Mouse (Mus musculus): ENCODE data around the gene Fyb2. TPM values are rescaled to one million over a fixed set of nuclear protein-coding genes. Genes with fewer than 3 reads are reported as not detected.

Gene Fyb2
- polyA plus RNA-seq (2016; fragmentation: Nextera tagmentation; extraction: Ambion mirVana): 0.26 and 0.27 TPM in 2 replicates

GRCm38 (mm10) chr4:104913291-104914129, at the start of gene Fyb2:
Gene Fyb2, plus strand, starts transcription at chr4:104913456.
- H3K4me3 ChIP-seq: peak within 1 kb of the TSS; percentile 19; the same call in 1 of the 2 replicates
- peak; percentile 41; the same call in 1 of the 2 replicates for ATAC-seq (ENCODE audit: low FRiP score, low read depth)
- WGBS: 19% methylated on average over 23 of the region's 23 CpGs
- peaks cover 14% of the 10 kb centered on the region for H3K27me3 ChIP-seq
- H3K4me2 ChIP-seq (replicated peaks): peak within 1 kb of the TSS; percentile 41
- no peaks in the 10 kb centered on the region for H3K9me3 ChIP-seq
- no peak within 1 kb of the TSS for H3K27ac ChIP-seq (replicated peaks)
- H3K4me1 ChIP-seq: 0 out of 2 replicates have a peak, but pooled peaks cover 6% of the 10 kb centered on the region
- H3K9ac ChIP-seq (replicated peaks): no peak within 1 kb of the TSS
- no peaks in the 10 kb centered on the region for H3K36me3 ChIP-seq

GRCm38 (mm10) chr4:104864397-104864796, 48.9 kb upstream of the Fyb2 start:
- WGBS: 82% methylated on average over 1 of the region's 1 CpGs
- no peak for ATAC-seq (ENCODE audit: low FRiP score, low read depth)

DNA sequence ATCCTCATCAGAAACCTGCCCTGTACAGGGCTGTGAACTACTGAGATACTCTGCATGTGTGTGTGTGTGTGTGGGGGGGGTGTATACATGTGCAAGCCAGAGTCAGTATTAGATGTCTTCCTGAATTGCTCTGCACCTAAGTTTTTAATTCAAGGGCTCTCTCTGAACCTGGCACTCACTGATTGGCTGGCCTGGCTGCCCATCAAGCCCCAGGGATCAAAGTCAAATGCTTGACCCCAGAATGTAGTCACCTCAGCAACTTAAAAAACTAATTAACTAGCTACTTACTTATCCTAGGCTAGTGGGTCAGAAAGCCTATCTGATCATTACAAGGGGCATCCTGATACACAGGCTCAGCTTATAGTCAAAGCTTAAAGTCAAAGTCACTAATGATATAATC, 43.7 kb upstream of the Fyb2 start:
- no peak overlapping the region for H3K4me3 ChIP-seq
- H3K36me3 ChIP-seq: no peaks in the 10 kb centered on the region
- ATAC-seq (ENCODE audit: low FRiP score, low read depth): no peak
- no peak overlapping the region for H3K9ac ChIP-seq (replicated peaks)
- no peaks in the 10 kb centered on the region for H3K4me1 ChIP-seq
- H3K27me3 ChIP-seq: no peaks in the 10 kb centered on the region
- H3K9me3 ChIP-seq: no peaks in the 10 kb centered on the region
- no peak overlapping the region for H3K27ac ChIP-seq (replicated peaks)
- no peak overlapping the region for H3K4me2 ChIP-seq (replicated peaks)

More at GRCm38 (mm10) chr4:104864397-104864796, 48.9 kb upstream of the Fyb2 start:
- Histone ChIP-seq H3K4me2 (replicated peaks) (no peak overlapping the region), H3K27me3 (no peaks in the 10 kb centered on the region), H3K4me3 (no peak overlapping the region), H3K4me1 (no peaks in the 10 kb centered on the region), H3K9me3 (no peaks in the 10 kb centered on the region), H3K9ac (replicated peaks) (no peak overlapping the region), H3K27ac (replicated peaks) (no peak overlapping the region), H3K36me3 (no peaks in the 10 kb centered on the region)

GRCm38 (mm10) chr4:104870196-104870595, 43.1 kb upstream of the Fyb2 start:
- Histone ChIP-seq H3K27ac (replicated peaks) (no peak overlapping the region), H3K4me3 (no peak overlapping the region), H3K27me3 (no peaks in the 10 kb centered on the region), H3K9ac (replicated peaks) (no peak overlapping the region), H3K4me2 (replicated peaks) (no peak overlapping the region), H3K36me3 (no peaks in the 10 kb centered on the region), H3K4me1 (no peaks in the 10 kb centered on the region), H3K9me3 (no peaks in the 10 kb centered on the region)
- WGBS: 91% methylated on average over 5 of the region's 5 CpGs
- ATAC-seq (ENCODE audit: low FRiP score, low read depth): no peak

DNA sequence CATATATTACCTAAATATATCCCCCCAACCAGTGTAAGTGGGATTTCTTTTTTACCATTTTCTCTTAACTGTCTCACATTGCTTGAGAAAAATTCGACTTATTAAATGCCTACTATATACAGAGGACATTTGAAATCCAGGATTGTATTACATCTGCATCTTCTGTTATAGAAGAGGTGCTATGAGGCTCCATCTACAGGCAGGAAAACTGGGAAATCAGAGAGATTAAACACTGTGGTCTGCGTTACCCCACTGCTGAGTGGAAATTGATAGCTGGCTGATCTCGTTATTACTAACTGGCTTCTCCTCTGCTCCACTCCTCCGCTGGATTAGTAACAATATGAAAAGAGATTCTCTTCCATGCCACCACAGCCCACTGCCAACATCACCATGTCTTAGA, 37.4 kb upstream of the Fyb2 start:
- no peaks in the 10 kb centered on the region for H3K9me3 ChIP-seq
- no peaks in the 10 kb centered on the region for H3K27me3 ChIP-seq
- ATAC-seq (ENCODE audit: low FRiP score, low read depth): no peak
- H3K36me3 ChIP-seq: no peaks in the 10 kb centered on the region
- H3K27ac ChIP-seq (replicated peaks): no peak overlapping the region
- H3K9ac ChIP-seq (replicated peaks): no peak overlapping the region
- no peaks in the 10 kb centered on the region for H3K4me1 ChIP-seq
- H3K4me3 ChIP-seq: no peak overlapping the region
- H3K4me2 ChIP-seq (replicated peaks): no peak overlapping the region
- 73% methylated on average over 4 of the region's 4 CpGs for WGBS

GRCm38 (mm10) chr4:104876323-104876722, 36.9 kb upstream of the Fyb2 start, which contains the start of gene C8a:
Gene C8a, minus strand, starts transcription at chr4:104876398.
- Histone ChIP-seq H3K27ac (replicated peaks) (no peak within 1 kb of the TSS), H3K4me1 (no peaks in the 10 kb centered on the region), H3K36me3 (no peaks in the 10 kb centered on the region), H3K4me2 (replicated peaks) (no peak within 1 kb of the TSS), H3K9me3 (no peaks in the 10 kb centered on the region), H3K27me3 (no peaks in the 10 kb centered on the region), H3K4me3 (no peak within 1 kb of the TSS), H3K9ac (replicated peaks) (no peak within 1 kb of the TSS)
- 84% methylated on average over 3 of the region's 3 CpGs for WGBS
- no peak for ATAC-seq (ENCODE audit: low FRiP score, low read depth)

GRCm38 (mm10) chr4:104887486-104887885, 25.8 kb upstream of the Fyb2 start:
- 40% methylated on average over 9 of the region's 9 CpGs for WGBS
- Histone ChIP-seq H3K27ac (replicated peaks) (no peak overlapping the region), H3K4me2 (replicated peaks) (no peak overlapping the region), H3K9me3 (no peaks in the 10 kb centered on the region), H3K27me3 (no peaks in the 10 kb centered on the region), H3K4me1 (peaks cover 10% of the 10 kb centered on the region; the same call in 1 of the 2 replicates), H3K9ac (replicated peaks) (no peak overlapping the region), H3K4me3 (no peak overlapping the region), H3K36me3 (no peaks in the 10 kb centered on the region)
- ATAC-seq (ENCODE audit: low FRiP score, low read depth): no peak

DNA sequence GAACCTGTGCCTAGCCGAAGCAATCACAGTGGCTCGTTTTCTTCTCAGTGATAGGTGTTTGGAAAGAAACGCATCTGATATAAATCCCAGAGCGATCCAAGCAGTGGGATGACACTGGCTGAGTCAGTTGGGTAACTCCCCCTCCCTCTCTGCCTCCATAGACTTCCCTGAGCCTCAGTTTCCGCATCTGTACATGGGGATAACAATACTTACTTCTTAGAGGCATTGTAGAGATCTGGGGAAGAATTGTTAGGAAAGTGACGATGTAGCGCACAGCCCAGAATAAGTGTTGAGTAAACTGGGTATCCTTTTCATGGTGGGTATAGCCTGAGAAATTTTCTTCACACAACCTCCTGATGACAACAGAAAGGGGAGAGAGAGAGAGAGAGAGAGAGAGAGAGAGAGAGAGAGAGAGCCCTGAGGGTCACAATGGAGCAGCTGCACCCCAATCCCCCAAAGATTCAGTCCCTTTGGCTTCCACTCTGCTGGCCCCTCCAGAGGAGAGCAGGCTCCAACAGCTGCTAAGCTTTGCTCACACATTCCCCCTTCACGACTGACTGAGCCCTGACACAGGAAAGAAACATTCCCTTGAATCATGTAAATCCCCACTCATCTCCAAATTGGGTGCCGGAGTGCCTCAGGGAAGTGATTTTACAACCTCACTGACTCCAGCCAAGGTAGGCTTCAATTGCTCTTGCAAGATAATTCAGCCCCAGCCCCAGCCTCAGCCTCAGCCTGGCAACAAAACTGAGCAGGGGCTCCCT, 24.6 kb upstream of the Fyb2 start:
- H3K27ac ChIP-seq (replicated peaks): no peak overlapping the region
- 79% methylated on average over 9 of the region's 9 CpGs for WGBS

GRCm38 (mm10) chr4:104891708-104892107, 21.5 kb upstream of the Fyb2 start:
- H3K4me3 ChIP-seq: no peak overlapping the region
- no peak overlapping the region for H3K27ac ChIP-seq (replicated peaks)
- 90% methylated on average over 7 of the region's 7 CpGs for WGBS
- H3K36me3 ChIP-seq: no peaks in the 10 kb centered on the region
- no peak overlapping the region for H3K4me2 ChIP-seq (replicated peaks)
- H3K4me1 ChIP-seq: peaks cover 5% of the 10 kb centered on the region; the same call in 1 of the 2 replicates
- H3K27me3 ChIP-seq: no peaks in the 10 kb centered on the region
- no peak for ATAC-seq (ENCODE audit: low FRiP score, low read depth)
- no peak overlapping the region for H3K9ac ChIP-seq (replicated peaks)
- no peaks in the 10 kb centered on the region for H3K9me3 ChIP-seq

More for the DNA sequence above, 24.6 kb upstream of the Fyb2 start:
- H3K4me3 ChIP-seq: no peak overlapping the region
- no peaks in the 10 kb centered on the region for H3K27me3 ChIP-seq
- H3K9me3 ChIP-seq: no peaks in the 10 kb centered on the region
- H3K9ac ChIP-seq (replicated peaks): no peak overlapping the region
- no peak for ATAC-seq (ENCODE audit: low FRiP score, low read depth)
- no peaks in the 10 kb centered on the region for H3K36me3 ChIP-seq
- H3K4me2 ChIP-seq (replicated peaks): no peak overlapping the region
- peaks cover 10% of the 10 kb centered on the region; the same call in 1 of the 2 replicates for H3K4me1 ChIP-seq

DNA sequence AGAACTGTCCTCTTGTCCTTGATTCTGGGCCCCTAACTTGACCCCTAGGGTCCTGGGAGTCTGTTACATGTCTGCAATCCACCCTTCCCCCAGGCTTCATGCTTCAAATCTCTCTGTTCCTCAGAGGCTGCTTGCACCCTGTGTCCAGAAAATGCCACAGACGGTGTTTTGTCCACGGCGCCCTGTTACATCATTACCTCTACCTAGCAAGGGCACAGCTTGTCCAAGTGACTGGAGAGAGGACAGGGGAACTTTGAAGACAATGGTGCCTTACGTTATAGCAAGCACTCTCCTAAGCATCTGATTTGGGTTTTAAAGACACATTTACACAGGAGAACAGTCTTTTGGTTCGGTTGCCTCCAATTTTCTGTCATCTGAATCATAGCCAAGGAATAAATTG, 19.7 kb upstream of the Fyb2 start:
- H3K27me3 ChIP-seq: no peaks in the 10 kb centered on the region
- H3K4me1 ChIP-seq: 0 out of 2 replicates have a peak, but pooled peaks cover 3% of the 10 kb centered on the region
- no peak for ATAC-seq (ENCODE audit: low FRiP score, low read depth)
- no peak overlapping the region for H3K27ac ChIP-seq (replicated peaks)
- H3K36me3 ChIP-seq: no peaks in the 10 kb centered on the region
- no peak overlapping the region for H3K4me3 ChIP-seq
- no peak overlapping the region for H3K9ac ChIP-seq (replicated peaks)
- no peak overlapping the region for H3K4me2 ChIP-seq (replicated peaks)
- H3K9me3 ChIP-seq: no peaks in the 10 kb centered on the region
- whole genome bisulfite sequencing: 77% methylated on average over 5 of the region's 5 CpGs

DNA sequence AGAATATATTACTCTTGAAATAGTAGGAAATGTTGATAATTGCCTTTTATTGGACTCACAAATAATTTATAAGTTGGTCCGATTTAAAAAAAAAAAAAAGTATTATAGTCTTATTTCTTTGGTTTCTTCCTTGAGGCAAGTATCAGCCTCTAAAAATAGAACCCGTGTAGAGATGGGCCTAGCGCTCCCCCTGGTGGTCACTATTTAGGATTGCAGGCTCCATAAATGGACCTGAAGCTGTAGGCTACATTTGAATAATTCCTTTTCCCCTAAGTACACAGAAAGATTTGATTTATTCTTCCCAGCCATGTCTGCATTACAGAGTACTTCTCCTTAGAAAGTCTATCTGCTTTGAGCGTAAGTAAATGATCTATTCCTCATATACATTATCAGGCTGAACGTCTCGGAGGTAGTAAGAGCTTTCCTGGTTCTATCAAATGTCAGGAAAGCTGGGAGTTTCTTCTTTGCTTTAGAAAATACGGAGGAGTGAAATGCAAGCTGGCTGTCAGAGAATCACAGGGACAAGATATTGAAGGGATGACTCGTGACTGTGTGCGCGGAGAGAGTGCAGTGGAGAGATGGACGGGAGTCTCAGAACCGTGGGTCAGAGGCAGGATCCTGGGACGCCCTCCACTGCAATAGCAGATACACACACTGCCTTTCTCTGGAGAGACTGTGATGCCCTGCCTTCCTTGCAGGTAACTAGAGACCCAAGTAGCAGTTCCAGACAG, 19.1 kb upstream of the Fyb2 start:
- WGBS: 59% methylated on average over 13 of the region's 13 CpGs
- Histone ChIP-seq H3K9ac (replicated peaks) (no peak overlapping the region), H3K36me3 (no peaks in the 10 kb centered on the region), H3K27me3 (no peaks in the 10 kb centered on the region), H3K4me1 (no peaks in the 10 kb centered on the region), H3K9me3 (no peaks in the 10 kb centered on the region), H3K4me2 (replicated peaks) (no peak overlapping the region), H3K4me3 (no peak overlapping the region), H3K27ac (replicated peaks) (no peak overlapping the region)
- ATAC-seq (ENCODE audit: low FRiP score, low read depth): no peak

All from midbrain, embryonic 12.5 days (tissue).